Mouse (Mus musculus): Measurements from ENCODE around the gene Cacna1h.

DNA sequence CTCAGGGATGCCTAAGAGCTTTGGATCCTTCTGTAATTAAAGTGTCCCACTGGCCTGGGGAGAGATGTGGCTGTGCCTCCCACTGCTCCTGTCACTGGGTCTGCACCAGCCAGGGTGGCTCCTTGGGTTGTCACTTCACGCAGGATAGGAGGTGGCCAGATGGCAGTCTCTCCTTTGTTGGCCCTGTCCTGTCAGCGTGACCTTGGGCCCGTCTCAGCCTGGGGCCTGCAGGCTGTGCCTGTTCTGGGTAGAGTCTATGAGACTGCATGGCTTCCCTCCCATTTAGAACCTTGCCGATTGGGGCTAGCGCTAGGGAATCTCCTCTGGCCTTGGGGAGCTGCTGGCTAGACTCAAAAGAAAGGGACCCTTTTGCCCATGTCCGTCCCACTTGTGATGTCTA is 34.7 kb upstream of the Cacna1h start:
- TF ChIP-seq CTCF (IDR thresholded peaks at IDR 0.05; ENCODE audit: control insufficient read depth, insufficient read depth, low read length) (no peak), POLR2A (IDR thresholded peaks at IDR 0.05; ENCODE audit: borderline replicate concordance, control insufficient read depth, low read depth, low read length) (no peak)

Data from bone marrow, adult 2 months (tissue).